Mouse (Mus musculus): ENCODE results near the gene Phlda2. TPM values are rescaled to one million over a fixed set of nuclear protein-coding genes. Genes with fewer than 3 reads are reported as not detected.

The Phlda2 gene
- polyA plus RNA-seq, 1 experiment from 2014 or later = 7.3 TPM

- Histone ChIP-seq H3K9me3 (no peaks in the 10 kb centered on the region), H3K36me3 (peaks cover 95% of the 10 kb centered on the region), H3K27me3 (no peaks in the 10 kb centered on the region), H3K4me3 (no peak overlapping the region), H3K4me1 (no peaks in the 10 kb centered on the region), H3K4me2 (replicated peaks) (no peak overlapping the region), H3K9ac (no peak overlapping the region), H3K27ac (no peak overlapping the region)
- ATAC-seq (ENCODE audit: insufficient number of reproducible peaks, insufficient read depth, low FRiP score, low TSS enrichment) = no peak
- 86% methylated on average over 4 of the region's 4 CpGs for WGBS
Measured at GRCm38 (mm10) chr7:143519333-143519732, 16.4 kb upstream of the Phlda2 start.

- no peak overlapping the region for H3K4me3 ChIP-seq
- H3K9me3 ChIP-seq = no peaks in the 10 kb centered on the region
- ATAC-seq (ENCODE audit: insufficient number of reproducible peaks, insufficient read depth, low FRiP score, low TSS enrichment) = no peak
- peaks cover 70% of the 10 kb centered on the region for H3K36me3 ChIP-seq
- 0 out of 2 replicates have a peak, but pooled peaks cover 4% of the 10 kb centered on the region for H3K27me3 ChIP-seq
- no peak overlapping the region for H3K27ac ChIP-seq
- H3K4me1 ChIP-seq = no peaks in the 10 kb centered on the region
- H3K9ac ChIP-seq = no peak overlapping the region
- WGBS = 93% methylated on average over 4 of the region's 4 CpGs
- H3K4me2 ChIP-seq (replicated peaks) = no peak overlapping the region
Measured at GRCm38 (mm10) chr7:143514416-143514768, 11.4 kb upstream of the Phlda2 start.

DNA sequence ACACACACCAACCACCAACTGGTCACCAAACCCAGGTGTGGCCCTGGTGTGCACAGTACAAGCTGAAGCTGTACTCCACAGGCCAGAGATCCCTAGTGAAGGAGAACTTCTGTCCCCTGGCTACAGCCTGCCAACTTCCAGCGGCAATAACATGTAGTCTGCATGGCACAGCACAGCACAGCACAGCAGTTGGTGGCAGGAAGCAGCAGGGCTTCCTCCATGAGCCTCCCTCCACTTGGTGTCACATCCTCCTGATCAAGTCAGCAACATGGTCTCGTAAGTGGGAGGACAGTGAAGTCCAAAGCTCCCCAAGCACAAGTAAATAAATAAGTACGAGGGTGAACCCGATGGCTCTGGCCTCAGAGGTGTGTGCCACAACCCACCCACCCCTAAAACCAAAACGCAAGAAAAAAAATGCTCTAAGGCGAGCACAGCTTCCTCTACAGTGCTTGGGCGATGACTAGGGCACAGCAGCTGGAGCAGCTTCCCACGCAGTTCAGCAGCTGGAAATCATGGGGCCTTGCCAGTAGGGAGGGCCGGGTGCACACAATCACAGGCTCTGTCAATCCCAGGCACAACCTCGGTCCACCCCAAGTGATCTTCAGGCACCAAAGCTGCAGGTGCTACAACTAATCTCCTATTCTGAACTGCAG lies 10.9 kb upstream of the Phlda2 start:
- ATAC-seq (ENCODE audit: insufficient number of reproducible peaks, insufficient read depth, low FRiP score, low TSS enrichment) = no peak
- 86% methylated on average over 10 of the region's 10 CpGs for WGBS

GRCm38 (mm10) chr7:143511335-143511712 lies 8.4 kb upstream of the Phlda2 start:
- Histone ChIP-seq H3K27me3 (0 out of 2 replicates have a peak, but pooled peaks cover 4% of the 10 kb centered on the region), H3K9me3 (no peaks in the 10 kb centered on the region), H3K4me1 (no peaks in the 10 kb centered on the region), H3K4me2 (replicated peaks) (no peak overlapping the region), H3K9ac (no peak overlapping the region), H3K27ac (no peak overlapping the region), H3K36me3 (peaks cover 42% of the 10 kb centered on the region), H3K4me3 (no peak overlapping the region)
- ATAC-seq (ENCODE audit: insufficient number of reproducible peaks, insufficient read depth, low FRiP score, low TSS enrichment) = no peak

More for the DNA sequence above, 10.9 kb upstream of the Phlda2 start:
- no peaks in the 10 kb centered on the region for H3K4me1 ChIP-seq
- H3K36me3 ChIP-seq = peaks cover 65% of the 10 kb centered on the region
- no peak overlapping the region for H3K4me2 ChIP-seq (replicated peaks)
- 0 out of 2 replicates have a peak, but pooled peaks cover 4% of the 10 kb centered on the region for H3K27me3 ChIP-seq
- H3K4me3 ChIP-seq = no peak overlapping the region
- H3K9me3 ChIP-seq = no peaks in the 10 kb centered on the region
- H3K9ac ChIP-seq = no peak overlapping the region
- H3K27ac ChIP-seq = no peak overlapping the region

DNA sequence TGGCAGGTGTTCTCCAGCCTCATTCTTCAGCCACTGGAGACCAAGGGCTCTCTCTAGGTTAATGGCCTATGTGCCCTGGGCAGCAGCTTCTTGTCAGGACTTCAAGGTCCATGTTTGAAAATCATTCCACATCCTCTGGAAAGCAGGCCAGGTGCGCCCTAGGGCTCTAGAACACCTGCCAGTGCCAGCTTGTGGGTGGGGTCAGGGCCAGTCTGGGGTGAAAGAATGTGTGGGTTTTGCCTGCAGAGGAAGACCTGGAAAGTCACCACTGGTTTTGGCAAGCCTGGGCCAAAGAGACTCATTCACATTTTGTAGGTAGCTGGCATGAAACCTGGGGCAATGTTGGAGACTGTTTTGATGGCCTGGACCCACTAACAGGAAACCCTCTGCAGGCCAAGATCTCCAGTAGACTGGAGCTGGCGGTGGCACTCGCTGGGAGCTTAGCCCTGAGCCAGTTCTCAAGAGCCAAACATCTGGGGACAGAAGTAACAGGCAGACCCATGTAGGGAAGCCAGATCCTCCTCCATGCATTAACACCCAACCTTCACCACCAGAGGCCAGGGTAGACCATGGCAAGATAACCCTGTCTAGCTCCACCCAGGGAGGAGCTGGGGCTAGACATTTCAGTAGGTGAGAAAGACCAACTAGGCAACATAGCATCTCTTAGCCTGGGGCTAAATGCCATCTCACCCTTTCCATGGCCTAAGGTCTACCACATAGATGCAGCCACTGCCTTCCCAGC lies 7.8 kb upstream of the Phlda2 start:
- 0 out of 2 replicates have a peak, but pooled peaks cover 4% of the 10 kb centered on the region for H3K27me3 ChIP-seq
- ATAC-seq (ENCODE audit: insufficient number of reproducible peaks, insufficient read depth, low FRiP score, low TSS enrichment) = no peak
- no peak overlapping the region for H3K4me3 ChIP-seq
- H3K4me1 ChIP-seq = no peaks in the 10 kb centered on the region
- WGBS = 90% methylated on average over 3 of the region's 3 CpGs
- peaks cover 36% of the 10 kb centered on the region for H3K36me3 ChIP-seq
- H3K27ac ChIP-seq = no peak overlapping the region
- H3K9ac ChIP-seq = no peak overlapping the region
- no peak overlapping the region for H3K4me2 ChIP-seq (replicated peaks)
- no peaks in the 10 kb centered on the region for H3K9me3 ChIP-seq

- Histone ChIP-seq H3K9ac (no peak overlapping the region), H3K4me3 (no peak overlapping the region), H3K4me2 (replicated peaks) (no peak overlapping the region), H3K27me3 (peaks cover 12% of the 10 kb centered on the region), H3K36me3 (peaks cover 24% of the 10 kb centered on the region), H3K4me1 (no peaks in the 10 kb centered on the region), H3K9me3 (no peaks in the 10 kb centered on the region), H3K27ac (no peak overlapping the region)
- no peak for ATAC-seq (ENCODE audit: insufficient number of reproducible peaks, insufficient read depth, low FRiP score, low TSS enrichment)
- WGBS = 81% methylated on average over 1 of the region's 1 CpGs
Measured at GRCm38 (mm10) chr7:143509566-143509965, 6.6 kb upstream of the Phlda2 start.

DNA sequence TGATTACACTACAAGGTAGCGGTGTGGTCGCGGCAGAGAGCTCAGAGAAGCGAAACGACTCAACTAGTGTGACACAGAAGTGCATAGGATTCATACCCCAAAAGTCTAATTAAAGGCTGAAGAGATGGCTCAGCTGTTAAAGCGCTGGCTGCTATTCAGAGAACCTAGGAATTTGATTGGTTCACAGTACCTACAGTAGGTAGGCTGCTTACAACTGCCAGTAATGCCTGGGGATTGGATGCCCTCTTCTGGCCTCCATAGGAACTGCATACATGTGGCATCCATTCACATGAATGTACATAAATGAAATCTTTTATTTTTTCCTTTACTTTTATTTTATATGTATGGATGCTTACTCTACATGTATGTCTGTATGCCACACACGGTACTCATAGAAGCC lies 3.7 kb upstream of the Phlda2 start:
- WGBS = 21% methylated on average over 7 of the region's 7 CpGs
- no peak for ATAC-seq (ENCODE audit: insufficient number of reproducible peaks, insufficient read depth, low FRiP score, low TSS enrichment)
- Histone ChIP-seq H3K4me1 (peaks cover 8% of the 10 kb centered on the region), H3K9me3 (no peaks in the 10 kb centered on the region), H3K27ac (no peak overlapping the region), H3K27me3 (peaks cover 41% of the 10 kb centered on the region), H3K36me3 (no peaks in the 10 kb centered on the region; the same call in 1 of the 2 replicates), H3K4me3 (no peak overlapping the region), H3K4me2 (replicated peaks) (no peak overlapping the region), H3K9ac (no peak overlapping the region)

- Histone ChIP-seq H3K4me2 (replicated peaks) (no peak overlapping the region), H3K36me3 (no peaks in the 10 kb centered on the region; the same call in 1 of the 2 replicates), H3K9ac (no peak overlapping the region), H3K4me3 (no peak overlapping the region), H3K4me1 (peaks cover 12% of the 10 kb centered on the region), H3K9me3 (no peaks in the 10 kb centered on the region), H3K27me3 (peaks cover 45% of the 10 kb centered on the region), H3K27ac (no peak overlapping the region)
- ATAC-seq (ENCODE audit: insufficient number of reproducible peaks, insufficient read depth, low FRiP score, low TSS enrichment) = no peak
- 64% methylated on average over 7 of the region's 7 CpGs for WGBS
Measured at GRCm38 (mm10) chr7:143506271-143506670, 3.3 kb upstream of the Phlda2 start.

DNA sequence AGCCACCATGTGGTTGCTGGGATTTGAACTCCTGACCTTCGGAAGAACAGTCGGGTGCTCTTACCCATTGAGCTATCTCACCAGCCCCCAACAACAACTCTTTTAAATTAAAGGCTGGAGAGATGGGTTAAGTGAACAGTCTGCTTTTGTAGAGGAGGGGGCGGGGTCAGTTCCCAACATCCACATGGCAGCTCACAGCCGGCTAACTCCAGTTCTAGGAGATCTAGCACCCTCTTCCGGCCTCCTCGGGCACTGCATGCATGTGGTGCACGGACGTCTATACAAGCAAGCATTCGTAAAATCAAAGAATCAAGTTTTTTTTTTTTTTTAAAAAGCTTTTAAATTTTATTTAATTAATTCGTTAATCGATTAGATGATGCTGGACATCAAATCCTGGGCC lies 2.9 kb upstream of the Phlda2 start:
- no peaks in the 10 kb centered on the region for H3K9me3 ChIP-seq
- H3K4me2 ChIP-seq (replicated peaks) = no peak overlapping the region
- WGBS = 31% methylated on average over 11 of the region's 11 CpGs
- ATAC-seq (ENCODE audit: insufficient number of reproducible peaks, insufficient read depth, low FRiP score, low TSS enrichment) = no peak
- H3K36me3 ChIP-seq = no peaks in the 10 kb centered on the region; the same call in 1 of the 2 replicates
- peaks cover 12% of the 10 kb centered on the region for H3K4me1 ChIP-seq
- no peak overlapping the region for H3K9ac ChIP-seq
- no peak overlapping the region for H3K4me3 ChIP-seq
- no peak overlapping the region for H3K27ac ChIP-seq
- H3K27me3 ChIP-seq = peaks cover 46% of the 10 kb centered on the region

DNA sequence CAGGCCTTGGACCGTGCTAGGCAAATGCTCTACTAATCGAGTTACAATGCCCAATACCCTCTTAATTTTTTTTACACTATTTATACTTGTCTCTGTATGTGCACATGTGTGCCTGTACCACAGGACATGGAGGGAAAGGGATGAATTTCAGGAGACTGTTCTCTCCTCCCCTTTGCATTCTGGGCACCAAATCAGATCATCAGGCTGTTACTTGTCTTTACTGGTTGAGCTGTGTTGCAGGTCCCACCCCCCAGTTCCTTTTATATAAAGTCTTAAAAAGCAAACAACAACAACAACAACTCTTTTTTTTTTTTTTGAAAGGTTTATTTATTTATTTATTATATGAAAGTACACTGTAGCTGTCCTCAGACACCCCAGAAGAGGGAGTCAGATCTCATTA lies 2.5 kb upstream of the Phlda2 start:
- no peak overlapping the region for H3K27ac ChIP-seq
- ATAC-seq (ENCODE audit: insufficient number of reproducible peaks, insufficient read depth, low FRiP score, low TSS enrichment) = no peak
- H3K9me3 ChIP-seq = no peaks in the 10 kb centered on the region
- no peak overlapping the region for H3K4me3 ChIP-seq
- no peak overlapping the region for H3K9ac ChIP-seq
- peaks cover 49% of the 10 kb centered on the region for H3K27me3 ChIP-seq
- H3K4me2 ChIP-seq (replicated peaks) = no peak overlapping the region
- 83% methylated on average over 2 of the region's 2 CpGs for WGBS
- H3K36me3 ChIP-seq = no peaks in the 10 kb centered on the region; the same call in 1 of the 2 replicates
- H3K4me1 ChIP-seq = peaks cover 12% of the 10 kb centered on the region

GRCm38 (mm10) chr7:143503926-143504325 lies 976 bp upstream of the Phlda2 start:
- peaks cover 12% of the 10 kb centered on the region for H3K4me1 ChIP-seq
- no peak overlapping the region for H3K27ac ChIP-seq
- no peaks in the 10 kb centered on the region for H3K9me3 ChIP-seq
- peaks cover 63% of the 10 kb centered on the region for H3K27me3 ChIP-seq
- H3K36me3 ChIP-seq = no peaks in the 10 kb centered on the region
- ATAC-seq (ENCODE audit: insufficient number of reproducible peaks, insufficient read depth, low FRiP score, low TSS enrichment) = no peak
- no peak overlapping the region for H3K4me2 ChIP-seq (replicated peaks)
- no peak overlapping the region for H3K4me3 ChIP-seq
- no peak overlapping the region for H3K9ac ChIP-seq
- WGBS = 76% methylated on average over 6 of the region's 6 CpGs
